Mouse (Mus musculus) kidney, adult 2 months (tissue): Measurements from ENCODE around the gene Mcat. TPM values are rescaled to one million over a fixed set of nuclear protein-coding genes. Genes with fewer than 3 reads are reported as not detected.
A peak's percentile ranks its signal among the peaks of the same experiment; 100 is the strongest.

Experiments used
- DNase-seq: peaks from one replicate; pipeline ENCODE4 v3.0.0; 2021
- H3K27ac ChIP-seq: fragments of 200-500 bp; 2 replicates; pipeline ENCODE4 v1.5.1; 2012; ENCODE audit warnings: low read depth, low read length, control low read depth, inconsistent platforms; ENCODE audit not compliant: insufficient read depth
- H3K27me3 ChIP-seq: fragments of 200-500 bp; replicated peaks from 2 replicates; pipeline ENCODE4 v1.6.1; 2012; ENCODE audit warnings: mild to moderate bottlenecking, moderate library complexity, low read length, inconsistent platforms; ENCODE audit not compliant: control insufficient read depth, insufficient read depth
- H3K36me3 ChIP-seq: fragments of 200-500 bp; 2 replicates; pipeline ENCODE4 v1.6.1; 2012; ENCODE audit warnings: mild to moderate bottlenecking, moderate library complexity, low read length, inconsistent platforms; ENCODE audit not compliant: control insufficient read depth, insufficient read depth
- H3K4me1 ChIP-seq: fragments of 200-500 bp; 2 replicates; pipeline ENCODE4 v1.6.1; 2011; ENCODE audit warnings: low read length; ENCODE audit not compliant: control insufficient read depth, insufficient read depth
- H3K4me3 ChIP-seq: fragments of 200-500 bp; 2 replicates; pipeline ENCODE4 v1.5.1; 2011; ENCODE audit warnings: mild to moderate bottlenecking, low read depth, low read length, control low read depth; ENCODE audit not compliant: insufficient read depth
- CTCF ChIP-seq: fragments of 200-500 bp; conservative IDR thresholded peaks from 2 replicates; pipeline ENCODE4 v1.5.1; 2011; ENCODE audit warnings: low read depth, mild to moderate bottlenecking, control low read depth, low read length, moderate library complexity, mixed read lengths; ENCODE audit not compliant: insufficient read depth, insufficient read length
- POLR2A ChIP-seq: fragments of 200-500 bp; IDR thresholded peaks from one replicate; pipeline ENCODE4 v1.6.1; 2011; ENCODE audit warnings: low read depth, low read length, control low read depth
- WGBS: fragments of 180-500 bp; shearing (Covaris S2); methylation state at CpG from one replicate; pipeline ENCODE4 v1.1.7; 2018; 5-methylcytosine and 5-hydroxymethylcytosine counted together
- polyA plus RNA-seq: library from polyadenylated mRNA; depleted of rRNA; stranded (reverse); fragments of >200 nt; gene quantifications from 2 replicates; pipeline ENCODE4 v1.2.3, GENCODE M21; 2012; rRNA removed

The Mcat gene
- polyA plus RNA-seq, 1 experiment = 31.8 TPM

DNA sequence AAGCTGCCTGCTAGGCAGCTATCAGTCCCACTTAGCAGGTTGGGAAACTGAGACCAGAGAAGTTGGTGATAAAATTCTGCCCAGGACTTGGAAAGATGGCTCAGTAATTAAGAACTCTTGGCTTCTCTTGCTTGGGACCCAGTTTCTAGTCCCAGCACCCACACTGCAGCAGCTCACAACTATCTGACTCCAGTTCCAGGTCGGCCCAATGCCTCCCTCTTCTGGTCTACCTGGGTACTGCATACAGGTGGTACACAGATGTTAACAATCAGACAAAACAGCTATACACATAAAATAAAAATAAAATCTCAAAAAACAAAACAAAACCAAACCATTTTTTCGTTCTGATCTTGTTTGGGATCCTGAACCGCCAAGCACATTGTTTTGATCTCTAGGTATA lies 63.2 kb downstream of the Mcat start:
- peak; percentile 52 for DNase-seq
- Histone ChIP-seq H3K27me3 (no peaks in the 10 kb centered on the region), H3K4me1 (no peaks in the 10 kb centered on the region), H3K4me3 (no peak overlapping the region), H3K27ac (no peak overlapping the region), H3K36me3 (no peaks in the 10 kb centered on the region)
- WGBS = 66% methylated on average over 3 of the region's 3 CpGs
- TF ChIP-seq CTCF = peak; percentile 76
- no peak for TF ChIP-seq POLR2A

DNA sequence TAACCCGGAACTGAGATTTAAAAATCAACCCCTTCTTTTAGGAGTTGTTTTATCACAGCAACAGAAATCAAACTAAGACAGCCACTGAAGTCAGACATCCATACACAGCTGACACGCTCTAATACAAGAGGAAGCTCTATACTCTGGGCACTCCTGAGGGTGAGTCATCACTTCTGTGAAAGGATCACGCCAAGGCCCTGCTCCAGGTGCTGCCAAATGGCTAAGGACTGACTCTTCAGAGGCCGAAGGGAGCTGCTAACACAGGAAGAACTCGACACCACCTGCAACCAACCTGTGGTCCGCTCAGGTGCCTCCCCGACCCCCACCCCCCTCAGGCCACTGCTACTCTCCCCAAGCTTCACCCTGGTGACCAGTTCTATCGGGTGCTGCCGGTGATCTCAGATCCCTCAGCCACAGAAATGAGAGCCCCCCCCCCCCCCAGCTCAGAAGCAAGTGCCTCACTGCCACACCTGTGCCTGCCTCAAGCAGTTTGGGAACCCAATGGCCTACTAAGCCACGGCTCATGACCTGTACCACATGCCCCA lies 64.3 kb downstream of the Mcat start:
- DNase-seq = no peak
- Histone ChIP-seq H3K4me1 (no peaks in the 10 kb centered on the region), H3K4me3 (no peak overlapping the region), H3K27ac (no peak overlapping the region), H3K27me3 (no peaks in the 10 kb centered on the region), H3K36me3 (no peaks in the 10 kb centered on the region)
- TF ChIP-seq POLR2A = no peak
- TF ChIP-seq CTCF = no peak
- 89% methylated on average over 10 of the region's 10 CpGs for WGBS

DNA sequence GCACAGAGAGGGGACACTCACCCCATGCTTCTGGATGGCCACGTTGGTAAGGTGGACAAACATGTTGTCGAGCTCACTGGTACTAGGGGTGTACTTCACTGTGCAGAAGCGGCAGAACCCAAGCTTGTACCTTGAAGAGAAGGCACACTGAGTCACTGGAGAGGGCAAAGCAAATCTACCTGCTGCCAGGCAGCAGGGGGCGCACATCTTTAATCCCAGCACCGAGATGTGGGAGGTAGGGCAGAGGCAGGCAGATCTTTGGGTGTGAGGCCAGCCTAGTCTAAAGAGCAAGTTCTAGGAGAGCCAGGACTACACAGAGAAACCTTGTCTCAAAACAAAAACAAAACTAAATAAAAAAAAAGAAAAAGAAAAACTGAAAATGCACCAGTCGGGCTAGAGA lies 66.3 kb downstream of the Mcat start:
- Histone ChIP-seq H3K27me3 (no peaks in the 10 kb centered on the region), H3K36me3 (no peaks in the 10 kb centered on the region; the same call in 1 of the 2 replicates), H3K27ac (no peak overlapping the region), H3K4me1 (no peaks in the 10 kb centered on the region), H3K4me3 (no peak overlapping the region)
- DNase-seq = peak; percentile 15
- TF ChIP-seq CTCF (peak; percentile 46), POLR2A (no peak)
- WGBS = 98% methylated on average over 6 of the region's 6 CpGs

Other genes with a start within 250 kb of the Mcat start
- 21.4 and 26.5 TPM in 2 replicates for gene Arfgap3, start 213.5 kb downstream of the Mcat start, polyA plus RNA-seq
- gene Pacsin2, start 99.2 kb downstream of the Mcat start, polyA plus RNA-seq = 116 and 126 TPM in 2 replicates
- 10.3 and 11.1 TPM in 2 replicates for gene Ttll1, start 52.9 kb downstream of the Mcat start, polyA plus RNA-seq
- gene Bik, start 36.9 kb downstream of the Mcat start, polyA plus RNA-seq = 18.9 and 20.8 TPM in 2 replicates
- gene Tspo, start 195 bp downstream of the Mcat start, polyA plus RNA-seq = 402 and 410 TPM in 2 replicates
- gene Ttll12, start 31.4 kb upstream of the Mcat start, polyA plus RNA-seq = 18.0 and 20.5 TPM in 2 replicates
- gene Scube1, start 161.2 kb upstream of the Mcat start, polyA plus RNA-seq = 3.5 TPM in 2 replicates
- not detected in 2 replicates for gene Mpped1, start 215.7 kb upstream of the Mcat start, polyA plus RNA-seq